Mouse (Mus musculus): ENCODE data around the gene Hpcal4. TPM values are rescaled to one million over a fixed set of nuclear protein-coding genes. Genes with fewer than 3 reads are reported as not detected.
A peak's percentile ranks its signal among the peaks of the same experiment; 100 is the strongest.

Gene Hpcal4
- total RNA-seq, 1 experiment from 2014 or later: 3.6 TPM

- peak; percentile 48 for DNase-seq
These were observed 56.6 kb downstream of the Hpcal4 start for GRCm38 (mm10) chr4:123239361-123240203.

Other genes starting within 250 kb of the Hpcal4 start
- 1.7 TPM in 1 of 2 replicates, not detected in the other for gene Mfsd2a, start 222.0 kb upstream of the Hpcal4 start, total RNA-seq (2021)
- gene Mycl, start 187.6 kb upstream of the Hpcal4 start, total RNA-seq (2021): 1.1 and 1.2 TPM in 2 replicates
- gene Trit1, start 166.6 kb upstream of the Hpcal4 start, total RNA-seq (2021): 15.9 and 22.5 TPM in 2 replicates
- gene Bmp8b, start 78.1 kb upstream of the Hpcal4 start, total RNA-seq (2021): not detected in 2 replicates
- not detected in 2 replicates for gene Oxct2b, start 67.0 kb upstream of the Hpcal4 start, total RNA-seq (2021)
- gene Ppie, start 43.3 kb upstream of the Hpcal4 start, total RNA-seq (2021): 44.3 and 49.8 TPM in 2 replicates
- gene Nt5c1a, start 18.3 kb downstream of the Hpcal4 start, total RNA-seq (2021): 42.0 and 42.8 TPM in 2 replicates
- 3.8 and 4.0 TPM in 2 replicates for gene Heyl, start 50.3 kb downstream of the Hpcal4 start, total RNA-seq (2021)
- 97.7 and 112 TPM in 2 replicates for gene Pabpc4, start 79.1 kb downstream of the Hpcal4 start, total RNA-seq (2021)
- gene Oxct2a, start 140.4 kb downstream of the Hpcal4 start, total RNA-seq (2021): not detected in 2 replicates
- gene Bmp8a, start 160.0 kb downstream of the Hpcal4 start, total RNA-seq (2021): not detected in 2 replicates

Data from adrenal gland, postnatal 25 days (tissue).